Mouse (Mus musculus): ENCODE results near the gene Spdef. TPM values are rescaled to one million over a fixed set of nuclear protein-coding genes. Genes with fewer than 3 reads are reported as not detected.

Spdef gene
- total RNA-seq, 2 experiments from 2014 or later: 0.90 TPM; not detected in 1

- no peak for DNase-seq
These were observed 52.5 kb downstream of the Spdef start for GRCm38 (mm10) chr17:27676270-27676669.

- DNase-seq: no peak
These were observed 53.3 kb downstream of the Spdef start for GRCm38 (mm10) chr17:27675453-27675852.

- no peak for DNase-seq
These were observed 54.8 kb downstream of the Spdef start for GRCm38 (mm10) chr17:27673945-27674344.

- DNase-seq: no peak
These were observed 57.0 kb downstream of the Spdef start for GRCm38 (mm10) chr17:27671720-27672119.

Other genes with a start within 250 kb of the Spdef start
- gene Grm4, start 207.6 kb downstream of the Spdef start, total RNA-seq (2021): 1 to 10 TPM; 8.9 to 9.6 TPM
- 10 to 100 TPM; 35.2 to 36.0 TPM for gene Hmga1, start 172.5 kb downstream of the Spdef start, total RNA-seq (2021)
- gene AI413582, start 163.2 kb downstream of the Spdef start, total RNA-seq (2021): 10 to 100 TPM; 62.6 to 63.9 TPM
- 100 to 1,000 TPM; 564 to 566 TPM for gene Nudt3, start 105.5 kb downstream of the Spdef start, total RNA-seq (2021)
- not detected for gene RPS10-NUDT3, start 93.7 kb downstream of the Spdef start, total RNA-seq (2021)
- 100 to 1,000 TPM; 444 to 462 TPM for gene Rps10, start 92.3 kb downstream of the Spdef start, total RNA-seq (2021)
- 100 to 1,000 TPM; 310 to 319 TPM for gene Pacsin1, start 73.4 kb downstream of the Spdef start, total RNA-seq (2021)
- gene D17Wsu92e, start 91.7 kb upstream of the Spdef start, total RNA-seq (2021): 100 to 1,000 TPM; 191 to 194 TPM
- 10 to 100 TPM; 49.7 to 51.5 TPM for gene Snrpc, start 109.2 kb upstream of the Spdef start, total RNA-seq (2021)
- gene Uhrf1bp1, start 127.5 kb upstream of the Spdef start, total RNA-seq (2021): 10 to 100 TPM; 14.5 to 16.9 TPM
- gene Anks1, start 180.4 kb upstream of the Spdef start, total RNA-seq (2021): 10 to 100 TPM; 39.9 to 40.4 TPM
- gene Taf11, start 180.9 kb upstream of the Spdef start, total RNA-seq (2021): 10 to 100 TPM; 34.6 to 37.4 TPM

All from layer of hippocampus, postnatal 36 days (tissue).